Mouse (Mus musculus) thymus, adult 18-20 months (tissue): ENCODE data around the gene Acrbp.

ENCODE experiments used
- DNase-seq, 2 experiments: peaks; one replicate each; pipeline ENCODE4 v3.0.0; 2022; ENCODE audit warnings: mixed read lengths in 2 of 2

The Acrbp gene

DNA sequence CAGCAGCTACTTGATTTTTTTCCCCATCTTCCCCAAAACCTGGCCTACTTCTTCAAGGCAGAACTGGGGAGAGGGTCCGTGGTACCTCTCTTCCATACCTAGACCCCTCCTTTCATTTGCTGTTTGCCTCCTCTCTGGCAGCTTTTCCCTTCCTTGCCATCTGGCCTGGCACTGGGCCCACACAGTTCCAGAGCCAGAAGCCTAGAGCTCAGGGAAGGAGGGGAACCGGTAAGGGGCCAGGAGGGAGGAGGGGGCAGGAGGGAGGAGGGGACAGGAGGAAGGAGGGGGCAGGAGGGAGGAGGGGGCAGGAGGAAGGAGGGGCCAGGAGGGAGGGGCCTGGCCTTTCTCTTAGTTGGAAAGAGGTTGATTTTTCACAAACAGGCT lies 22.4 kb downstream of the Acrbp start:
- DNase-seq, result peak in 1 of 2 experiments; percentile 48

DNA sequence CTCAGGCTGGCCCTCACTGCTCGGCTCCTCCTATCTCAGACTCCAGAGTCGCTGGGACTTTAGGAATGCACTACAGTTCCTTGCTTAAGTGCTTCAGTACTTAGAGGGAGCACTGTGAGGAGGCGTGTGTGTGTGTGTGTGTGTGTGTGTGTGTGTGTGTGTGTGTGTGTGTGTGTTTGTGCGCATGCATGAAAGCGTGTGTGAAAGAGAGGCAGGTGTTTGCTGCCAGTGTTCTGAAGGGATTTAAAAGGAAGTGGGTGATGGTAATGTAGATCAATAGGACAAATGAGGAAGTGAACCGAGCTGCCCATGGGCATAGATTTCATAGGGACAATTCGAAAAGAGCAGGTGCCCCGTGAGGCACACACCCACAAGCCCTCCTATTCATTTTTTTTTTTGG lies 24.3 kb downstream of the Acrbp start:
- no peak for DNase-seq

DNA sequence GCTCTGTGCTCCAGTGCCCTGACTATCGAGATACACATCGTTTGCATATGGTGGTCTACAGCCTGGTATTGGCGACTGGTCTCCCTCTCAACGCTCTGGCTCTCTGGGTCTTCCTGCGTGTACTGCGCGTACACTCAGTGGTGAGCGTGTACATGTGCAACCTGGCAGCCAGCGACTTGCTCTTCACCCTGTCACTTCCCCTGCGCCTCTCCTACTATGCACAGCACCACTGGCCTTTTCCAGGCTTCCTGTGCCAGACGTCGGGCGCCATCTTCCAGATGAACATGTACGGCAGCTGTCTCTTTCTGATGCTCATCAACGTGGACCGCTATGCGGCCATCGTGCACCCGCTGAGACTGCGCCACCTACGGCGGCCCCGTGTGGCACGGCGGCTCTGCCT lies 31.9 kb downstream of the Acrbp start:
- DNase-seq, result no peak

DNA sequence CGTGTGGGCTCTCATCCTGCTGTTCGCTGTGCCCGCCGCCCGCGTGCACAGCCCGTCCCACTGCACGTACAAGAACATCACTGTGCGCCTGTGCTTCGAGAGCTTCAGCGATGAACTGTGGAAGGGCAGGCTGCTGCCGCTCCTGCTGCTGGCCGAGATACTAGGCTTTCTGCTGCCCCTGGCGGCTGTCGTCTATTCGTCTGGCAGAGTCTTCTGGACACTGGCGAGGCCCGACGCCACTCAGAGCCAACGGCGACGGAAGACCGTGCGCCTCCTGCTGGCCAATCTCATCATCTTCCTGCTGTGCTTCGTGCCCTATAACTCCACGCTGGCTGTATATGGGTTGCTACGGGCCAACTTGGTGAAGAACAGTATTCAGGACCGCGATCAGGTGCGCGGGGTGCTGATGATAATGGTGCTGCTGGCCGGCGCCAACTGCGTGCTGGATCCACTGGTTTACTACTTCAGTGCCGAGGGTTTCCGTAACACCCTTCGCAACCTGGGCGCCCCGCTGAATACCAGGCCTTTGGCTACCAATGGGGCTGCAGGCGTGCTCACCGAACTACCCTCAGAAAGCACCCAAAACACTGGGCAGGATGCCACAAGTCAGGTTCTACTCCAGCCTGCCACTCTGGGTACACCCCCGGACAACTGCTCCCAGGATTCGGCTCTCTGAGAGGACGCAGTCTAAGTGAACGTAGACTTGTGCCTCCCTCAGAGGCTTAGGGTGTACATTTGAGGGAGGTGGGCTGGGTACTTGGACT lies 32.5 kb downstream of the Acrbp start:
- DNase-seq, result no peak

DNA sequence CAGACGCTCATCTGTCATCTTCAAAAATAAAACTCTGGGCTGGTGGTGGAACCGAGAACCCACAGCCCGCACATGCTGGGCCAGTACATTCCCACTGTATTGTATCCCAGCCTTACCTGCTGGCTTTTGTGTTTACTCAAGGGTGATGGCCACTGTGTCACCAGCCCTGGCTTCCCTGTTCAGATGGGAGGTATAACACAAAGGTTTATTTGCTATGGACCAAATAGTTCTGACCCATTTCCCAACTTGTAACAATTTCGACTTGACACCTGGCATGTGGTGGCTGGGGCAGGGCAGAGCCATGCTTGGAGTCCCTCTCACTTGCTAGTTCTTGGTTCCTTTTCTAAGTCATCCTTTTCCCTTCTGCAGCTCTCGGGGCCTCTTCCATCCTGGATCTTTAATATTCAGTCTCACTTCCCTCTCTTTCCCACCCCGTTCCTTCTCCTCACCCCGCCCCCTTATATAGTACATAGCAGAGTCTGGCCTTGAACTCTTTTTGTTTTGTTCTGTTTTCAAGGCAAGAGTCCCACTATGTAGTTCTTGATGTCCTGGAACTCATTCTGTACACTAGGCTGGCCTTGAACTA lies 33.4 kb downstream of the Acrbp start:
- DNase-seq, result no peak

DNA sequence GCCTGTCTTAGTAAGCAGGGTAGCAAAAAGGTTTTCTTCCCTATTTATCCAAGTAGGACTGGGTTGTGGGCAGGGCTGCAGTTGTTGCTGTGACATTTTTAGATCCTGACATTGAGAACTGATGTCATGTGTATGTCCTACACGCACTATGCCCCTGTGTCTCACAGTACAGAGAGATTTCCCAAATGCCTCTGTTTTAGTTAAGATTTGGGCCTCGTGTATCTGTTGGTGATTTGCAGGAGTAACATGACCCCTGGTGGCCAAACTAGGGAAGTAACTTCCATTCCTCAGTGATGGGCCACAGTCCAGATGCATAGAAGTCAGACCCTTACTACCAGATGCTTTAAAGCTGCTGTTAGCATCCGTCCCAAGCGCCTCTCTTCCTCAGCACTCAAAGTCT lies 34.9 kb downstream of the Acrbp start:
- DNase-seq, result no peak

DNA sequence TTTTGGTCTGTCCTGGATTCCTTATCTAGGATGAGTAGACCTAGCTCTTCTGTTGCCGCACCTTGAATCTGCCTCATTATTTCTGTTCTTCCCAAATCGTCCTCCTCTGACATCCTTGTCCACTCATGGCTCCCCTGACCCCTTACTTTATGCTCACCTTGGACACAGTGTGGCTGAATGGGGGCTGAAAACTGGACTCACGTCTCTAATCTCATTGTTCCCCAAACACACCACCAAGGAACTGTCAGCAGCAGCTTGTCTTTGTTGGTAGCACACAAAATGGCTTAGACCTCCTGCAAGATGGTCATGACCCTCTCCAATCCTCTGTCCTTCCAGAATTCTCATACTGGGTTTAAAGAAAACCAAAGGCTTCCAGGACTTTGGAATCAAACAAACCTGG lies 38.4 kb downstream of the Acrbp start:
- no peak for DNase-seq

DNA sequence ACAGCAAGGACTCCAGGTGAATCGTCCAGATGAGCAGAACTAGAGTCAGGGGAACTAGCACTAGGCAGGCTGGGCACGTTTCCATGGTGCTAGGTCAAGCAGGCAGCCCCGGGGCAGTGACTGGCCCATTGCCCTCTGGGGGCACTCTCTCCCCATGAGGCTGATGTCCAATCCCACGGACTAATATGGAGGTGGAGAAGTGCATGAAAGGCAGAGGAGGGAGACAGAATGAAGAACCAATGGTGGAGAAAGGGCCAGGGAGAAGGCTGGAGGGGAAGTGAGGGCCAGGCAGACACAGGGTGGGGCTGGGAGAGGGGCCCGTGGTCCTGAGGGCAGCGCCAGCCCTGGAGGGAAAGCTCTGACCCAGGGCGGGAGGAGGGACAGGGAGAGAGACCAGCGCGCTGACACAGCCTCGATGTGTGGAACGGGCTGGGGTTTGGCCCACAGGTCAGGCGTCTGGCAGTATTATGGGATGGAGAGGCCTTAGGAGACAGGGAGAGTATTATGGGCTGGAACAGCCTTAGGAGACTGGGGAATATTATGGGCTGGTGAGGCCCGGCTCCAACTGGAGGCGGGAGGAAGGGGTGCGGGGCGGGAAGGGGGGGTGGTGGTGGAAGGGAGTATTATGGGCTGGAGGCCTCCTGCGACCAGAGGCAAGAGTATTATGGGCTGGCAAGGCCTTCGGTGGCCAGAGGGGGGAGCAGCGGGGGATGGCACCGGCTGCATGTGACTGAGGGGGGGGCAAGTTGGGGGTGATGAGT lies 39.3 kb downstream of the Acrbp start:
- peak in 1 of 2 experiments; percentile 44 for DNase-seq

DNA sequence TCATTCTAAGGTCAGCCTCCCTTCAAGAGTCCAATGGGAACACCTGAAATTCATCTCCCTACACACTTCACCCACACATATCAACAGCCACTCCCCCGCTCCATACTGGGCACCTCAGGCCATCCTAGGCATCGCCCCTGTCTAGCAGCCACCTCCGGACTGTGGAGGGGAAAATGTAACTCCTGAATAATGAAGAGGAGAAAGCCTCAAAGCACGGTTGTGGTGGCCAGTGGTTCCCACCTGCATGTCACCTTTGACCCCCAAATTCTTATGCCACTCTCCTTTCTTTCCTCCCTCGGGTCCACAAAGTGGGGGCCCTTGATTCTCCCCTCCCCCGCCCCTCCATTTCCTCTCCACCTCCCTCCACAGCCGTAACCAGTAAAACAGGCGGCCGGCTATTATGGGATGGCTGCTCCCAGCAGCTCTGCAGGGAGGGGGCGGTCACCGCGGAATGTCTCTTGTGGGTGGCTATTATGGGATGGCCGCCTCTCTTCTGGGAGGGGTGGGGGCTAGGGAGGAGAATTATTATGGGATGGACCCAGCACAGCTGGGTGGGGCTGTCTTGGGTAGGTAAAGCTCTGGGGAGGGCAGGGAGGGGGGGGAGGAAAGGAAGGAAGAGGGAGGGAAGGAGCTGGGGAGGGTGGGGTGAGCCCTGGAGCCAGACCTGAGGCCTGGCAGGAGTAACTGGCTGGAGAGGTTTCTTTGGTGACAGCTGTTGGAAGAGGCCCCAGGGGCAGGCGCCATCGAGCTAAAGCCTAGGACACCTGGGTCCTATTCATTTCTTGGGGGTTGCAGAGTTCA lies 40.2 kb downstream of the Acrbp start:
- DNase-seq, result peak; percentile 70 to 81

DNA sequence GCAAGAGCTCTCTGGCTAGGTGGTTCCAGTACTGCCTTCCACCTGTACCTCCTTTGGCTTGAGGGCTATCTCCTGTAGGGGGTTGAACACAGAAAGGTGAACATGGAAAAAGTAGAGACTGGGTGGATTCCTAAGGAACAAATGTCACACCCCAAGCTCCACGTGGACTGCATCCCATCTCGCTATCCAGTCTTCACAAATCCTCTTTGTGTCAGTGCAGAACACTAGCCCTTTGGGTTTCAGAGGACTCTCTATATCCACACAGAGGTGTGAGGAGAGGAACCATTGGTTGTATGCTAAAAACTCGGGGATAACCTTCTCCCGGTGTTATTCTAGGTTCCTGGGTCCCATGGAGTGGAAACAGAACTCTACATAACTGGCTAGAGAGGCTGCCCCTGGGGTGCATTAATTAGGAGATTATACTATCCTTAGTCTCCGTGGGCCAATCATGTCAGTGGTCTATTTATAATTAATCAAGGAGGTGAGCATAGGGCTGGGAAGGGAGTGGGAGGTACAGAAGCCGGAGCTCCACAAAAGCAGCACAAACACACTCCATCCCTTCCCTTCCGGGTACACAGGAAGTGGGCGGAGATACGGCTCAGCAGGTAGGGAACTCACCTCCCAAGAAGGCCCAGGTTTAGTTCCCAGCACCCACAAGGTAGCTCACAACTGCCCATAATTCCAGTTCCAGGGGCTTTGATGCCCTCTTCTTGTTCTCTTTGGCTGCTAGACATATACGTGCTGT lies 41.0 kb downstream of the Acrbp start:
- no peak for DNase-seq

DNA sequence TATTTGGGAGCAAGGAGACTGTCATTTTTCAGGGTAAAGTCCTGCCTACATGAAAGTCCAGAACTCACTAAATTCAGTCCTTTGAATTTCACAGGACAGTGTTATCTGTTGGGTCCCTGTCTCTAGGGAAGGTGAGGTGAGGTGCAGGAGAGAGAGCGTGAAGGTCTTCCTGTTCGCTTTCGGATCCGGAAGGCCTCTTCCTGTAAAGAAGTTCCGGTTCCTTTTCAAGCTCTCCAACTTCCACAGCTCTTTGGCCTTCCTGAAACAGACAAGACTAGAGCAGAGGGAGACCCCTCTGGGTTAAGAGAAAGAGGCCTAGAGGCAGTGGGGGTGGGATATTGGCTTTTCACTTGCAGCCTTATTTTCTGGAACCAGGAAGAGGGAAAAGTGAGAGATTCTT lies 42.9 kb downstream of the Acrbp start:
- no peak for DNase-seq

DNA sequence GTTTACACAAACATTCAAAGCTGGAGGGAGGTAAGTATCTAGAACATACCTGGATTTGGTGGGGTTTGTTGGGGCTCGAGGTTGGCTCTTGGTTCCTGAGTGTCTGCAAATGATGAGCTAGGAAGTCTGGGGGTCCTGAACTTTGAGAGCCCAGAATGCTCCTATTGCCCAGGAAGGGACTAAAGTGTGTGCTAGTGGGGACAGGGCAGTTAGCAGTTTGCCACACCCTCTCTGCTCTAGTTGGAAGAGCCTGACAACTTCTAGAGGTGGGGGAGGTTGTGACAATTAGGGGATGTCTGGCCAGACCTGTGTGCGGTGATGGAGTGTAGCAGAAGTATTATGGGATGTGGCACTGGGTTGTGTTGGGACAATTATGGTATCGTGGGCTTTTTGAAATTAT lies 45.4 kb downstream of the Acrbp start:
- DNase-seq, result no peak

DNA sequence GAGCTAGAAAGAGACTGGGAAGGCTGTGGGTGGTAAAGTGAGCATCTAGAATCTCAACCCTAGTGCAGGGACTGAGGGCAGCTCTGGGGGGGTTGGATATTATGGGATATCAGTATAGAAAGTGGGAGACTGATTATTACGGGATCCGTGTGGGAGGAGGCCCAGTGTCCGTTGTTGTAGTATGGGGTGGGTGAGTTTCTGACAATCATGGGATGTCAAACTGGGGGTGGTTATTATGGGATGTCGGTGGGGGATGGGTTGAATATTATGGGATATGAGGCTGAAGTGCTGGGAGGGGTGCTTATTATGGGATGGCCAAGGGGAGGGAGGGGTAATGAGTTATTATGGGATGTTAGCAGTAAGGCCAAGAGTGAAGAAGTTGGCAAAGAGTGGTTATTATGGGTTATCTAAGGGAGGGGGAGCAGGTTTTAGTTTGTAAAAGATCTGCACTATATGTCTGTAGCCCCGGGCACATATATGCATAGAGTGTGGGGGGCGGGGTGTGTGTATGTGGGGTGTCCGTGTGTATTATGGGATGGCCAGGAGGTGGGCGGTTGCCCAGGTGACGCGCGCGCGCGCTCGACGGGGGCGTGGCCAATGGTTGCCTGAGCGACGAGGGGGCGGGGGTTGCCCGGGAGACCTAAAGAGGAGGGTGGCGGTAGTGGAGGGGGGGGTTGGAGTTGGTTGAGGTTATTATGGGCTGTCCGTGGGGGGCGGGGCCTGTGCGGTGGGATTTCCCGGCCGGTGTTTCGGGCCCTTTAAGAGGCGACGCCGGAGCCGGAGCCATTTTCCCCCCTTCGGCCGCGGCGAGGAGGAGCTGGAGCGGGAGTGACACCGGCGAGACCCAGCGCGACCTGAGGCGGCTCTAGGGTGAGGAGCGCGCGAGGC lies 46.1 kb downstream of the Acrbp start, which contains the start of gene Chd4:
Chd4 (plus strand) TSS at position 591 of the 888 bp plus-strand sequence.
- peak; percentile 81 to 89 for DNase-seq

DNA sequence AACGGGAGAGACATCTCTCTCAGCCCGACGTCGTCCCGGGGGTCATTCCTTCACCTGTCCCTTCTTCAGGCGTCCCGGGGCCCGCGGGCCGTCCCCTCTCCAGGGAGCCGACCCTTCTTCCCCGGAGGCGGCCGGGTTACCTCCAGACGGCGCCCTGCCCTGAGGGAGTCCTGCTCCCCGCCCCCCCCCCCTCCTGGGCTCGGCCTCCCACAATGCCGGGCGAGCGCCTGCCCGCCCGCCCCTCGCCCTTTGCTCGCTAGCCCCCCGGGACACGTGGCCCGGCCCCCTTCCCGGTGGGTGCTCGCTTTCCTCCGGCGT lies 46.7 kb downstream of the Acrbp start:
- DNase-seq, result no peak

DNA sequence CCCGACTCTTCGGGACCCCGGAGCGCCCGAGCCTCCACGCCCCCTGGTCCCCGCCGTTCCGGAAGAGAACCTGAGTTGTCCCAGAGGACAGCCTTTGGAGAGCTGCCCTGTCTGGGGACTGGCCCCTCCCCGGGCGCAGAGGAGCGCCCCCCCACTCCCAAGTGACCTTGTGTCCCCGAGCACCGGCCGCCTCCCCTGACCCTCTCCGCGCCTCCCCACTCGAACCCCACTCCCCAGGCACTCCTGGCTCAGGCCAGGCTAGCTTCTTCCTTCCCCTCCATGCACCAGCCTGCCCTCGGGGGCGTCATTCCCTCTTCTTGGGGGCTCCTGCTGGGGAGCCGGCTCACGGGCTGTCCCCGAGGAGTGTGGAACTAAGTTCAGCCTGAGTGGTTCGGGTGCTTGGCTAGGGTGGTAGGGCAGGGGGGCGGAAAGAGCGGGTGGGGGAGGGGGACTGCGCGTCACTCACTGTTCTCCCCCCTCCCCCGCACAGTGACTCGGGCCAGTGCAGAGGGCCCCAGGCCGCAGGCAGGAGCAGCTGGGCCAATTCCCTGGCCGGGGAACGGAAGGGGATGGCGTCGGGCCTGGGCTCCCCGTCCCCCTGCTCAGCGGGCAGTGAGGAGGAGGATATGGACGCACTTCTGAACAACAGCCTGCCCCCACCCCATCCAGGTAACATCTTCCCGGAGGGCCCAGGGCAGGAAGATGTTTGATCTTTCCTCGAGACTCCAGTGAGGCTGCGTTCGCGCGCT lies 47.3 kb downstream of the Acrbp start:
- peak; percentile 58 to 69 for DNase-seq

DNA sequence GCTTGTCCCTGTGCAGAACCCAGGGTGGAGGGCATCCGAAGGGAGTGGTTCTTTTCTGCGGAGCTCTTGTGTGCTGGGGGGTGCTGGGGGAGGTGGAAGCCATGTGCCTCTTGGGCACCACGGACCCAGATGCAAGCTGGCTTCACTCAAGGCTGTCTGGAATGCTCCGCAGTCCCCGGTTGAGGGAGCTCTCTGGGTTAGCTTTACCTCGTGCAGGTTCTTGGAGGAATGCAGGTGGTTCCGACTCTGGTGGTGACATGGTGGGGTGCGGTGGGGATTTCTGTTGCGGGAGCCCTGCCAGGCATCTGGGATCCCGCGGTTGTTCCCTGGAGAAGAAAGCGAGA lies 47.8 kb downstream of the Acrbp start:
- DNase-seq, result no peak

DNA sequence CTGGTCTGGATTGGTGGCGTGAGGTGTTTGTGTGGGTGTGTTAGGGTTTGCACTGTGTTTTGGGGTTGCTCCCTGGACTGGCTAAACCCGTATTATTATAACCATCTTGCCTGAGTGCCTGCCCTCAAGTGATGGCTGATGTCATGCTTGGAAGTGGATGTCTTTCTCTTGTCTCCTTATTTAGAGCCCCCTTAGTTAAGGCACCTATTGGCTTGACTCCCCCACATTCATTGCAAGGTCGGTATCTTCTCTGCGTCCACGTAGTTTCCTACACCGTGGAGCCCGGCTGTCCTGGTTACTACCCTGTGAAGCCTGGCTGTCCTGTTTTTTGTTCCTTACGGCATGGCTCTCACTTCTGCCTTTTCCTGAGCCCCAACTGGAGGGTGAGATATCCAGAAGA lies 48.5 kb downstream of the Acrbp start:
- DNase-seq, result no peak

DNA sequence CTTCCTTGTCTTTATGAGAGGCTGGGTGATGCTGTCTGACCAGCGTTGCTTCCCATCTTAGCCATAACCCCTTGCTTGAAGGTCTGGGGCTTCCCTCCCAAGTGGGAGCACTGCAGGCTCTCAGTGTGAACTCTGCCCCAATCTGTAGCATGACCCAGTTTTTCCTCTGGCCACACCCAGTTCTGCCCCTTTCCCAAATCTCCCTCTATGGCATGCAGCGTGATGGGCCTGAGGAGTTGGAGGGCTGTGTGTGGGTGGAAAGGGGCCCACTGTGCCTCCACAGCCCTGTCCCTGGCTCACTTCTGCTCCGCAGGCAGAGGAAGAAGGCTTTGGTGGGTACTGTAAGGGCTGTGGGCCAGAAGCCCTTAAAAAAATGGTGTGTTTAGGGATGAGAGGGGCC lies 49.0 kb downstream of the Acrbp start:
- peak in 1 of 2 experiments; percentile 26 for DNase-seq

DNA sequence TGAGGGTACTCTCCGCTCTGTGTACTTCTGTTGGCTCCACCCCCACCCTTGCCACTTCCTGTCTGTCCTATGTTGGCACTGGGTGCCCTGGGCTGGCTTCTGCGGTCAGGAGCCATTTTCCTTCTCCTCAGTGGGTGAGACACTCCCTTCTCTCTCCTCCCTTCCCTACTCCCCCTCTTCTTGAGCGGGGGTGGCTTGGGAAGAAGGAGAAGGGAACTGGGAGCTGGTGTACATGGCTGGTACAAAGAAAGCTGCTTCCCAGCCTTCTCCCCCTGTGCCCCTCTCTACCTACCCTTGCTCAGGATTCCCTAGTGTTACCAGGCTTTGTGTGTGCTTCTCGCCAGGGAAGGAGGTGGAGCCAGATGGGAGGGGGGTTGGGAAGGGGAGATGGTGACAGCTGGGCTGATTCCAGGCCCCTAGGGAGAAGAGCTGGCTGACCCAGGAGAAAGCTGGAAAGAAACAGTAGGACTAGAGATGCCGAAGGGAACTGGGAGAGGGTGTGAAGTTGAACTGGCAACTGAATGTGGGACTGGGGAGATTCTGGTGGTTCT lies 50.0 kb downstream of the Acrbp start:
- DNase-seq, result peak; percentile 63 to 75

DNA sequence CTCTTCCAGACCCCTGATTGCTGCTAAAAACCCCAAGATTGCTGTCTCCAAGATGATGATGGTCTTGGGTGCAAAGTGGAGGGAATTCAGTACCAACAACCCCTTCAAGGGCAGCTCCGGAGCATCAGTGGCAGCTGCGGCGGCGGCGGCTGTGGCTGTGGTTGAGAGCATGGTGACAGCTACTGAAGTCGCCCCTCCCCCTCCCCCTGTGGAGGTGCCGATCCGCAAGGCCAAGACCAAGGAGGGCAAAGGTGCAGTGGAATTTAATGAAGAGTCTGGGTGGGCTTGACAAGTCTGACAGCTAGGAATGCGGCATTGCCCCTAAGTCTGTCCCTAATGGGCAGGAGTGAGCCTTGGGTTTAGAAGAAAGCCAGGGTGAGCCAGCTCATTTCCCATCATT lies 52.0 kb downstream of the Acrbp start:
- no peak for DNase-seq

DNA sequence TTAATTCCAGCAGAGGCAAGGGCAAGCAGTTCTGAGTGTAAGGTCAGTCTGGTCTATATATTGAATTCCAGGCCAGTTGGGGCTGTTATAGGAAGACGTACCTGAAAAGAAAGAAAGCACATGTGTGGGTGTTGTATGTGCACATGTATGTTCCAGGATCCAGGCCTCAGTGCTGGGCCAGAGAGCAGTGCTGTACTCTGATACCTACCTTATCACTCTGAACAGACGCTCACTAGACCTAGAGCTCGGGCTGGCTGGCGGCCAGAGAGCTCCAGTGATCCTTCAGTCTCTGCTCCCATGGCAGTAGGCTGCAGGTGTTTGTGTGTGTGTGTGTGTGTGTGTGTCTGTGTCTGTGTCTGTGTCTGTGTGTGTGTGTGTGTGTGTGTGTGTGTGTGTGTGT lies 54.7 kb downstream of the Acrbp start:
- DNase-seq, result no peak
